9 mouse cellular contexts compared by ENCODE assay signal in the genomic region with DNA sequence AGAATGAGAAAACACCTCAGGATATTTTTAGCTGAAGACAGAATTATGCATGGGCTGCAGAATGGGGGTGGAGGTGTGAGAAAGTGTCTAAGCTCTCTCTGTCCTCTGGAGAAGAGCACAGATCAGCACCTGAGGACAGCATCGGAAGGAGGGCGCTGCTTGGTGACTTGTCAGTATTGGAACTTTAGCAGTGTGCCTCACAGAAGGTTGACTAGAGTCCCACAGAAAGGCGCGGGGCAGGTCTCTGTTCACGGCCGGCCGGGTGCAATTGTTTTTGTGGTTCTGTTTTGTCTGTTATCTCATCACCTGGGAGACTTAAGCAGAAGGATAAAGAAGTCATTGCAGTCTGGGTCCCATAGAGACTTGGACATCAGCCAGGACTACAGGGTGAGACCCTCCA. TPM values are rescaled to one million over a fixed set of nuclear protein-coding genes. Genes with fewer than 3 reads are reported as not detected.
DNase-seq lines count a peak whose midpoint lies in the region; ATAC-seq and TF ChIP-seq lines count a peak whose summit lies in the region.
"Had no signal": no experiment of that assay in that cellular context is flagged by ENCODE, and none has a peak within 500 bp of the region (broad histone marks: within the 10 kb centered on the region; RNA-seq: fewer than 3 reads in every experiment).

No protein-coding gene starts in this region.

- no peaks in the 10 kb centered on the region for H3K9me3 ChIP-seq in liver, embryonic 12.5 days (replicated peaks)
- no peaks in the 10 kb centered on the region for H3K9me3 ChIP-seq in forebrain, embryonic 16.5 days (ENCODE audit: control insufficient read depth, low read length)
- H3K9me3 ChIP-seq: hindbrain, embryonic 13.5 days had no signal

- H3K9ac ChIP-seq in heart, adult 2 months (ENCODE audit: low read depth, low read length) = no peak overlapping the region
- peak overlapping the region; percentile 42; the same call in 1 of the 2 replicates for H3K9ac ChIP-seq in liver, embryonic 12.5 days
- H3K9ac ChIP-seq in forebrain, embryonic 16.5 days (replicated peaks; ENCODE audit: low read depth, low read length) = no peak overlapping the region
- H3K9ac ChIP-seq: hindbrain, embryonic 13.5 days had no signal

- H3K4me1 ChIP-seq in heart, adult 2 months (ENCODE audit: control insufficient read depth, insufficient read depth, low read length) = peaks cover 27% of the 10 kb centered on the region
- H3K4me1 ChIP-seq in liver, embryonic 12.5 days = peaks cover 97% of the 10 kb centered on the region
- H3K4me1 ChIP-seq in forebrain, embryonic 16.5 days (replicated peaks; ENCODE audit: control insufficient read depth, insufficient read depth, low read length) = 0 out of 2 replicates have a peak, but pooled peaks cover 2% of the 10 kb centered on the region
- H3K4me1 ChIP-seq in kidney, adult 2 months (ENCODE audit: control insufficient read depth, insufficient read depth, low read length) = peaks cover 31% of the 10 kb centered on the region

- intact Hi-C loops in heart, adult 2 months (cut with DNase I) = no loop called here

- H3K27ac ChIP-seq in heart, adult 2 months = peak overlapping the region; percentile 11; the same call in 1 of the 2 replicates
- H3K27ac ChIP-seq in liver, embryonic 12.5 days = peak overlapping the region; percentile 61
- no peak overlapping the region for H3K27ac ChIP-seq in forebrain, embryonic 16.5 days (ENCODE audit: low read length)
- no peak overlapping the region for H3K27ac ChIP-seq in kidney, adult 2 months (ENCODE audit: insufficient read depth, low read depth, low read length)
- H3K27ac ChIP-seq: hindbrain, embryonic 13.5 days had no signal

- no peaks in the 10 kb centered on the region for H3K27me3 ChIP-seq in heart, adult 2 months (ENCODE audit: control insufficient read depth, insufficient read depth, low read length)
- H3K27me3 ChIP-seq in liver, embryonic 12.5 days (replicated peaks) = peaks cover 12% of the 10 kb centered on the region; the same call in 1 of the 2 replicates
- no peaks in the 10 kb centered on the region for H3K27me3 ChIP-seq in forebrain, embryonic 16.5 days (replicated peaks; ENCODE audit: control insufficient read depth, insufficient read depth, low read length)
- no peaks in the 10 kb centered on the region for H3K27me3 ChIP-seq in kidney, adult 2 months (replicated peaks; ENCODE audit: control insufficient read depth, insufficient read depth, low read length)
- H3K27me3 ChIP-seq: hindbrain, embryonic 13.5 days had no signal

- H3K79me2 ChIP-seq in heart, adult 2 months (replicated peaks; ENCODE audit: control insufficient read depth, insufficient read depth, low read length) = peaks cover 2% of the 10 kb centered on the region

- no peak for TF ChIP-seq EP300 in heart, adult 2 months (IDR thresholded peaks at IDR 0.05; ENCODE audit: insufficient read depth, low read depth, low read length)

- ATAC-seq in liver, embryonic 12.5 days = no peak
- no peak for ATAC-seq in forebrain, embryonic 16.5 days

- no peak for TF ChIP-seq POLR2A in heart, adult 2 months (IDR thresholded peaks at IDR 0.05; ENCODE audit: insufficient read depth, low read depth, low read length)
- no peak for TF ChIP-seq POLR2A in kidney, adult 2 months (IDR thresholded peaks at IDR 0.05; ENCODE audit: low read depth, low read length)

- no peak for TF ChIP-seq CTCF in heart, adult 2 months (IDR thresholded peaks at IDR 0.05)
- no peak for TF ChIP-seq CTCF in kidney, adult 2 months (conservative IDR thresholded peaks at IDR 0.05; ENCODE audit: insufficient read depth, insufficient read length, low read depth, low read length)

- WGBS in heart, adult 2 months = 55% methylated on average over 7 of the region's 7 CpGs
- WGBS in liver, embryonic 12.5 days (ENCODE audit: insufficient replicate concordance) = 33% methylated on average over 7 of the region's 7 CpGs
- 65% methylated on average over 7 of the region's 7 CpGs for WGBS in forebrain, embryonic 16.5 days
- WGBS in kidney, adult 2 months = 72% methylated on average over 7 of the region's 7 CpGs

- peaks cover 33% of the 10 kb centered on the region for H3K36me3 ChIP-seq in heart, adult 2 months (ENCODE audit: control insufficient read depth, insufficient read depth, low read length)
- 0 out of 2 replicates have a peak, but pooled peaks cover 4% of the 10 kb centered on the region for H3K36me3 ChIP-seq in liver, embryonic 12.5 days
- no peaks in the 10 kb centered on the region for H3K36me3 ChIP-seq in forebrain, embryonic 16.5 days (ENCODE audit: control insufficient read depth, insufficient read depth)
- H3K36me3 ChIP-seq in kidney, adult 2 months (ENCODE audit: control insufficient read depth, insufficient read depth, low read length) = no peaks in the 10 kb centered on the region
- H3K36me3 ChIP-seq: hindbrain, embryonic 13.5 days had no signal

- H3K4me2 ChIP-seq in liver, embryonic 12.5 days = peak overlapping the region; percentile 52
- no peak overlapping the region for H3K4me2 ChIP-seq in forebrain, embryonic 16.5 days (ENCODE audit: low read length)
- H3K4me2 ChIP-seq: hindbrain, embryonic 13.5 days had no signal

- DNase-seq in heart, adult 2 months = no peak
- DNase-seq in heart, adult 9 months (ENCODE audit: low spot score in 2 of 2) = no peak
- peak; percentile 41 for DNase-seq in thymus, postnatal 14 days
- no peak for DNase-seq in thymus, postnatal 10 days (ENCODE audit: low spot score in 2 of 2)
- DNase-seq in adrenal gland, adult 8-10 months = no peak
- DNase-seq in kidney, adult 2 months = no peak

- H3K4me3 ChIP-seq in heart, adult 2 months = no peak overlapping the region
- H3K4me3 ChIP-seq in liver, embryonic 12.5 days = no peak overlapping the region; the same call in 1 of the 2 replicates
- no peak overlapping the region for H3K4me3 ChIP-seq in forebrain, embryonic 16.5 days (replicated peaks; ENCODE audit: low read length)
- H3K4me3 ChIP-seq in kidney, adult 2 months (ENCODE audit: insufficient read depth, low read depth, low read length) = no peak overlapping the region
- H3K4me3 ChIP-seq: hindbrain, embryonic 13.5 days had no signal

RNA-seq across cellular contexts. Expression of a gene that starts 47.3 kb away (rescaled TPM):
- 10 to 100 TPM; 38.9 to 50.5 TPM for total RNA-seq in heart, adult 2 months (2021)
- 25.2 and 44.5 TPM in 2 replicates for polyA plus RNA-seq in heart, adult 2 months (2012; rRNA removed)
- polyA plus RNA-seq in liver, embryonic 12.5 days (2016; fragmentation: Nextera tagmentation; extraction: Ambion mirVana) = 42.1 and 42.2 TPM in 2 replicates
- polyA plus RNA-seq in forebrain, embryonic 16.5 days (2015; fragmentation: Nextera tagmentation; extraction: Ambion mirVana) = 30.6 and 36.6 TPM in 2 replicates
- total RNA-seq in adrenal gland, adult 8-10 months (2022) = 10 to 100 TPM; 36.0 to 42.1 (median 40.7) TPM
- polyA plus RNA-seq in kidney, adult 2 months (2012; rRNA removed) = 52.9 and 61.6 TPM in 2 replicates

Comparison
In these comparisons a context has a peak if more than half of its experiments do, and no peak if none do; other contexts are left out.
1. H3K27ac ChIP-seq: peak in heart, adult 2 months (single experiment) and liver, embryonic 12.5 days (single experiment); none in forebrain, embryonic 16.5 days (single experiment) and kidney, adult 2 months (single experiment).